In the genomic region with DNA sequence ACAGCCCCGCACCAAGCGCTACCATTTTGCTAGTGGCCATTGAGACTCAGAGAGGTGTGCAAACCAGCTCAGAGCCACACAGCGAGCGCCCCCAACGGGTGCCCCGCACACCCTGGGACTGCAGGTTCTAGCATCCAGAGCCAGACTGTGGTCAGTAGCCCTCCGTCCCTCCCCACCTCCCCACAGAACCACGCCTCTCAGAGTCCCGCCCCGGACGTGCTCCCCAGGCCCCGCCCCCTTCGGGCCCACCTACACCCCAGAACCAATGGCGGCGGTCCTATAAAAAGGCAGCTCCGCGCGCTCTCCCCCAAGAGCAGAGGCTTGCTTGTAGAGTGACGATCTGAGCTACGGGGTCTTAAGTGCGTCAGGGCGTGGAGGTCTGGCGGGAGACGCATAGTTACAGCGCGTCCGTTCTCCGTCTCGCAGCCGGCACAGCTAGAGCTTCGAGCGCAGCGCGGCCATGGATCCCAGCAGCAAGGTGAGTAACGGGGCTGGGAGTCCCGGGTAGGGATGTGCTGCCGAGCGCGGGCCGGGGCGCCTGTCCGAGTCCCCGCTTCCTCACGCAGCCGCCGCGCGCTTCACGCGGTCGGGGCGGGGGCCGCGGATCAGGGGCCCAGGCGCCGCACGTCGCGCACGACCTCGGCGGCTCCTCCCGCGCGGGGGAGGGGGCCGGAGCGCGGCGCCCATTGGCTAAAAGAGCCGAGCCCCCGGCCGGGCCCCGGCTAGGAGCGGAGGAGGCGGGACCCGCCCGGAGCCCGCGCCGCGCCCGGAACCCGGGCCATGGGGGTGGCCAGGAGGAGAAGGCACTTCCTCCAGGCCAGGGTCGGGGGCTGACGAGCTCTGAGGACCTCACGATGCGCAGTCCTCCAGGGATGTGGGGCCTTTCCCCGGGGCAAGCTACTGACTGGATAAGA, we compare ENCODE assay signal across 8 mouse cellular contexts. TPM values are rescaled to one million over a fixed set of nuclear protein-coding genes. Genes with fewer than 3 reads are reported as not detected.
DNase-seq lines count a peak whose midpoint lies in the region; ATAC-seq and TF ChIP-seq lines count a peak whose summit lies in the region.

TSS of gene Slc2a1 (plus strand) at position 217 of the 914 bp plus-strand sequence.

- TF ChIP-seq POLR2A in bone marrow, adult 2 months (IDR thresholded peaks at IDR 0.05; ENCODE audit: borderline replicate concordance, control insufficient read depth, low read depth, low read length): peak; percentile 88

- H3K4me2 ChIP-seq in embryonic facial prominence, embryonic 15.5 days (replicated peaks): peak within 1 kb of the TSS; percentile 75
- H3K4me2 ChIP-seq in heart, embryonic 12.5 days: peak within 1 kb of the TSS; percentile 75
- H3K4me2 ChIP-seq in kidney, postnatal 0 days (ENCODE audit: low read length): peak within 1 kb of the TSS; percentile 81
- H3K4me2 ChIP-seq in liver, embryonic 11.5 days: peak within 1 kb of the TSS; percentile 93
- H3K4me2 ChIP-seq in stomach, embryonic 14.5 days (replicated peaks; ENCODE audit: low read depth, low read length): peak within 1 kb of the TSS; percentile 77

- H3K27ac ChIP-seq in bone marrow, adult 2 months (ENCODE audit: control insufficient read depth, insufficient read depth, low read depth, low read length, poor library complexity): peak within 1 kb of the TSS; percentile 96
- peak within 1 kb of the TSS; percentile 99 for H3K27ac ChIP-seq in embryonic facial prominence, embryonic 15.5 days (replicated peaks)
- H3K27ac ChIP-seq in heart, embryonic 12.5 days (ENCODE audit: poor library complexity, severe bottlenecking): peak within 1 kb of the TSS; percentile 100
- H3K27ac ChIP-seq in kidney, postnatal 0 days: peak within 1 kb of the TSS; percentile 93
- peak within 1 kb of the TSS; percentile 99 for H3K27ac ChIP-seq in liver, embryonic 11.5 days (ENCODE audit: low read depth, low read length)
- H3K27ac ChIP-seq in stomach, embryonic 14.5 days (ENCODE audit: low read length): peak within 1 kb of the TSS; percentile 99

- no peaks in the 10 kb centered on the region for H3K27me3 ChIP-seq in embryonic facial prominence, embryonic 15.5 days
- H3K27me3 ChIP-seq in heart, embryonic 12.5 days (replicated peaks): no peaks in the 10 kb centered on the region
- no peaks in the 10 kb centered on the region for H3K27me3 ChIP-seq in kidney, postnatal 0 days (ENCODE audit: insufficient read depth, low read length)
- no peaks in the 10 kb centered on the region for H3K27me3 ChIP-seq in liver, embryonic 11.5 days (replicated peaks; ENCODE audit: control insufficient read depth, insufficient read depth, low read length)
- no peaks in the 10 kb centered on the region for H3K27me3 ChIP-seq in stomach, embryonic 14.5 days (ENCODE audit: control insufficient read depth, insufficient read depth, low read length)

- H3K4me1 ChIP-seq in bone marrow, adult 2 months (ENCODE audit: control insufficient read depth, insufficient read depth, low read length): no peaks in the 10 kb centered on the region; the same call in 1 of the 2 replicates
- peaks cover 62% of the 10 kb centered on the region for H3K4me1 ChIP-seq in embryonic facial prominence, embryonic 15.5 days
- H3K4me1 ChIP-seq in heart, embryonic 12.5 days (replicated peaks): peaks cover 72% of the 10 kb centered on the region
- peaks cover 16% of the 10 kb centered on the region for H3K4me1 ChIP-seq in kidney, postnatal 0 days (replicated peaks; ENCODE audit: insufficient read depth, low read length)
- H3K4me1 ChIP-seq in liver, embryonic 11.5 days (replicated peaks; ENCODE audit: control insufficient read depth, insufficient read depth, low read length): peaks cover 59% of the 10 kb centered on the region
- peaks cover 24% of the 10 kb centered on the region for H3K4me1 ChIP-seq in stomach, embryonic 14.5 days (ENCODE audit: control insufficient read depth, insufficient read depth, low read length)

- peak; percentile 34; the same call in 1 of the 2 replicates for TF ChIP-seq CTCF in bone marrow, adult 2 months (IDR thresholded peaks at IDR 0.05; ENCODE audit: control insufficient read depth, insufficient read depth, low read length)
- peak; percentile 56 for TF ChIP-seq CTCF in kidney, postnatal 0 days (IDR thresholded peaks at IDR 0.05; ENCODE audit: low read depth)

- under 1% methylated on average over 88 of the region's 88 CpGs for WGBS in bone marrow, adult 2 months
- 1% methylated on average over 86 of the region's 88 CpGs for WGBS in embryonic facial prominence, embryonic 15.5 days
- WGBS in heart, embryonic 12.5 days: under 1% methylated on average over 87 of the region's 88 CpGs
- WGBS in kidney, postnatal 0 days: 1% methylated on average over 82 of the region's 88 CpGs
- under 1% methylated on average over 87 of the region's 88 CpGs for WGBS in liver, embryonic 11.5 days
- under 1% methylated on average over 76 of the region's 88 CpGs for WGBS in stomach, embryonic 14.5 days

- DNase-seq in A20 (ENCODE audit: low read depth, low spot score): peak; percentile 99
- DNase-seq in kidney, postnatal 0 days (ENCODE audit: low spot score): peak; percentile 96
- peak; percentile 99 for DNase-seq in liver, embryonic 11.5 days (ENCODE audit: low spot score)
- DNase-seq in naive thymus-derived CD4-positive, alpha-beta T cell, adult 2 months (ENCODE audit: low read depth): peak; percentile 90

- no peaks in the 10 kb centered on the region for H3K9me3 ChIP-seq in embryonic facial prominence, embryonic 15.5 days (replicated peaks)
- H3K9me3 ChIP-seq in heart, embryonic 12.5 days (replicated peaks): no peaks in the 10 kb centered on the region
- H3K9me3 ChIP-seq in kidney, postnatal 0 days (replicated peaks; ENCODE audit: low read length): no peaks in the 10 kb centered on the region
- no peaks in the 10 kb centered on the region for H3K9me3 ChIP-seq in liver, embryonic 11.5 days (ENCODE audit: control insufficient read depth, low read length)
- no peaks in the 10 kb centered on the region for H3K9me3 ChIP-seq in stomach, embryonic 14.5 days (ENCODE audit: control insufficient read depth, low read depth, low read length)

- peak; percentile 94 for ATAC-seq in embryonic facial prominence, embryonic 15.5 days (ENCODE audit: insufficient number of reproducible peaks, low FRiP score, low TSS enrichment, low read depth)
- ATAC-seq in heart, embryonic 12.5 days (ENCODE audit: insufficient number of reproducible peaks, low FRiP score): peak; percentile 94
- ATAC-seq in kidney, postnatal 0 days (replicated peaks; ENCODE audit: low FRiP score, low read depth): peak; percentile 93
- peak; percentile 90 for ATAC-seq in liver, embryonic 11.5 days (replicated peaks; ENCODE audit: low FRiP score)
- peak; percentile 93 for ATAC-seq in stomach, embryonic 14.5 days (ENCODE audit: insufficient number of reproducible peaks, insufficient read depth, low FRiP score, low read depth)

- no peaks in the 10 kb centered on the region for H3K36me3 ChIP-seq in embryonic facial prominence, embryonic 15.5 days
- H3K36me3 ChIP-seq in heart, embryonic 12.5 days: peaks cover 20% of the 10 kb centered on the region
- H3K36me3 ChIP-seq in kidney, postnatal 0 days (ENCODE audit: insufficient read depth, low read length): peaks cover 4% of the 10 kb centered on the region; the same call in 1 of the 2 replicates
- H3K36me3 ChIP-seq in liver, embryonic 11.5 days (ENCODE audit: control insufficient read depth, insufficient read depth, low read length): peaks cover 6% of the 10 kb centered on the region; the same call in 1 of the 2 replicates
- peaks cover 4% of the 10 kb centered on the region; the same call in 1 of the 2 replicates for H3K36me3 ChIP-seq in stomach, embryonic 14.5 days (ENCODE audit: control insufficient read depth, insufficient read depth, low read length)

- H3K9ac ChIP-seq in embryonic facial prominence, embryonic 15.5 days: peak within 1 kb of the TSS; percentile 90
- H3K9ac ChIP-seq in heart, embryonic 12.5 days: peak within 1 kb of the TSS; percentile 97
- peak within 1 kb of the TSS; percentile 83 for H3K9ac ChIP-seq in kidney, postnatal 0 days (ENCODE audit: low read depth, low read length)
- H3K9ac ChIP-seq in liver, embryonic 11.5 days (ENCODE audit: low read depth, low read length): peak within 1 kb of the TSS; percentile 98
- peak within 1 kb of the TSS; percentile 87 for H3K9ac ChIP-seq in stomach, embryonic 14.5 days (replicated peaks; ENCODE audit: low read depth, low read length)

- peak within 1 kb of the TSS; percentile 100 for H3K4me3 ChIP-seq in bone marrow, adult 2 months (replicated peaks; ENCODE audit: control insufficient read depth, low read depth, low read length)
- peak within 1 kb of the TSS; percentile 89 for H3K4me3 ChIP-seq in embryonic facial prominence, embryonic 15.5 days (replicated peaks)
- peak within 1 kb of the TSS; percentile 95 for H3K4me3 ChIP-seq in heart, embryonic 12.5 days
- peak within 1 kb of the TSS; percentile 87 for H3K4me3 ChIP-seq in kidney, postnatal 0 days (replicated peaks; ENCODE audit: low read depth, low read length)
- peak within 1 kb of the TSS; percentile 90 for H3K4me3 ChIP-seq in liver, embryonic 11.5 days (ENCODE audit: low read depth, low read length)
- peak within 1 kb of the TSS; percentile 76 for H3K4me3 ChIP-seq in stomach, embryonic 14.5 days (ENCODE audit: low read depth, low read length)

RNA-seq across cellular contexts. Expression of gene Slc2a1, which starts in this region (rescaled TPM):
- polyA plus RNA-seq in bone marrow, adult 2 months (2011; ENCODE audit: insufficient read depth, insufficient read length, low replicate concordance, missing spikeins): 6.7 and 20.9 TPM in 2 replicates
- polyA plus RNA-seq in embryonic facial prominence, embryonic 15.5 days (2015; fragmentation: Nextera tagmentation; extraction: Ambion mirVana): 141 and 160 TPM in 2 replicates
- 330 and 331 TPM in 2 replicates for polyA plus RNA-seq in heart, embryonic 12.5 days (2016; fragmentation: Nextera tagmentation; extraction: Ambion mirVana)
- 57.5 and 58.0 TPM in 2 replicates for polyA plus RNA-seq in kidney, postnatal 0 days (2015; fragmentation: Nextera tagmentation; extraction: Ambion mirVana)
- polyA plus RNA-seq in liver, embryonic 11.5 days (2014; fragmentation: Nextera tagmentation; extraction: Ambion mirVana): 150 and 153 TPM in 2 replicates
- polyA plus RNA-seq in stomach, embryonic 14.5 days (2014; fragmentation: Nextera tagmentation; extraction: Ambion mirVana): 120 and 139 TPM in 2 replicates

Comparison
In these comparisons a context has a peak if more than half of its experiments do, and no peak if none do; other contexts are left out.
1. Peak in every context shown above with its lines: DNase-seq, ATAC-seq, H3K4me3 ChIP-seq and H3K27ac ChIP-seq.